Mouse (Mus musculus): ENCODE results near the gene 1110008P14Rik. TPM values are rescaled to one million over a fixed set of nuclear protein-coding genes. Genes with fewer than 3 reads are reported as not detected.

Gene 1110008P14Rik
- polyA plus RNA-seq, 1 experiment from 2014 or later, result 90.1 TPM

- WGBS, result under 1% methylated on average over 34 of the region's 52 CpGs
- Histone ChIP-seq H3K9ac (ENCODE audit: low read length) (peak within 1 kb of the TSS; percentile 68), H3K36me3 (ENCODE audit: control insufficient read depth, insufficient read depth, low read length) (no peaks in the 10 kb centered on the region; the same call in 1 of the 2 replicates), H3K27ac (replicated peaks) (peak within 1 kb of the TSS; percentile 45), H3K4me3 (ENCODE audit: low read depth, low read length) (peak within 1 kb of the TSS; percentile 64), H3K4me1 (replicated peaks; ENCODE audit: control insufficient read depth, insufficient read depth) (0 out of 2 replicates have a peak, but pooled peaks cover 3% of the 10 kb centered on the region), H3K27me3 (ENCODE audit: control insufficient read depth, insufficient read depth, low read length) (no peaks in the 10 kb centered on the region), H3K4me2 (replicated peaks; ENCODE audit: low read depth) (peak within 1 kb of the TSS; percentile 96), H3K9me3 (ENCODE audit: control insufficient read depth, low read length) (no peaks in the 10 kb centered on the region)
- TF ChIP-seq EP300 (optimal IDR thresholded peaks at IDR 0.05), result no peak
- no peak for TF ChIP-seq CTCF (IDR thresholded peaks at IDR 0.05; ENCODE audit: low read depth)
- peak; percentile 16; the same call in 1 of the 2 replicates for ATAC-seq (ENCODE audit: low FRiP score, low TSS enrichment)
- peak; percentile 29 for DNase-seq (ENCODE audit: low spot score)
These were observed 29.4 kb downstream of the 1110008P14Rik start, which contains the start of gene Ciz1 for GRCm38 (mm10) chr2:32352151-32353006. Gene Ciz1 (plus strand): TSS chr2:32352327.

GRCm38 (mm10) chr2:32351471-32351961 is 30.2 kb downstream of the 1110008P14Rik start:
- Histone ChIP-seq H3K4me1 (replicated peaks; ENCODE audit: control insufficient read depth, insufficient read depth) (0 out of 2 replicates have a peak, but pooled peaks cover 3% of the 10 kb centered on the region), H3K9me3 (ENCODE audit: control insufficient read depth, low read length) (no peaks in the 10 kb centered on the region), H3K36me3 (ENCODE audit: control insufficient read depth, insufficient read depth, low read length) (no peaks in the 10 kb centered on the region; the same call in 1 of the 2 replicates), H3K4me2 (replicated peaks; ENCODE audit: low read depth) (peak overlapping the region; percentile 96), H3K27me3 (ENCODE audit: control insufficient read depth, insufficient read depth, low read length) (no peaks in the 10 kb centered on the region), H3K27ac (replicated peaks) (no peak overlapping the region), H3K4me3 (ENCODE audit: low read depth, low read length) (peak overlapping the region; percentile 64; the same call in 1 of the 2 replicates), H3K9ac (ENCODE audit: low read length) (no peak overlapping the region)
- no peak for DNase-seq (ENCODE audit: low spot score)
- no peak for ATAC-seq (ENCODE audit: low FRiP score, low TSS enrichment)
- TF ChIP-seq CTCF (IDR thresholded peaks at IDR 0.05; ENCODE audit: low read depth), result no peak
- no peak for TF ChIP-seq EP300 (optimal IDR thresholded peaks at IDR 0.05)
- WGBS, result 53% methylated on average over 9 of the region's 9 CpGs

- Histone ChIP-seq H3K36me3 (ENCODE audit: control insufficient read depth, insufficient read depth, low read length) (no peaks in the 10 kb centered on the region; the same call in 1 of the 2 replicates), H3K9me3 (ENCODE audit: control insufficient read depth, low read length) (no peaks in the 10 kb centered on the region), H3K27me3 (ENCODE audit: control insufficient read depth, insufficient read depth, low read length) (no peaks in the 10 kb centered on the region), H3K4me1 (replicated peaks; ENCODE audit: control insufficient read depth, insufficient read depth) (0 out of 2 replicates have a peak, but pooled peaks cover 3% of the 10 kb centered on the region), H3K9ac (ENCODE audit: low read length) (no peak overlapping the region), H3K27ac (replicated peaks) (no peak overlapping the region), H3K4me3 (ENCODE audit: low read depth, low read length) (no peak overlapping the region), H3K4me2 (replicated peaks; ENCODE audit: low read depth) (no peak overlapping the region)
- no peak for ATAC-seq (ENCODE audit: low FRiP score, low TSS enrichment)
- peak; percentile 14 for DNase-seq (ENCODE audit: low spot score)
- WGBS, result 45% methylated on average over 13 of the region's 13 CpGs
- TF ChIP-seq CTCF (IDR thresholded peaks at IDR 0.05; ENCODE audit: low read depth), result no peak
- no peak for TF ChIP-seq EP300 (optimal IDR thresholded peaks at IDR 0.05)
These were observed 31.2 kb downstream of the 1110008P14Rik start for GRCm38 (mm10) chr2:32350471-32351051.

GRCm38 (mm10) chr2:32349625-32350255 is 32.0 kb downstream of the 1110008P14Rik start:
- Histone ChIP-seq H3K9ac (ENCODE audit: low read length) (no peak overlapping the region), H3K4me1 (replicated peaks; ENCODE audit: control insufficient read depth, insufficient read depth) (0 out of 2 replicates have a peak, but pooled peaks cover 3% of the 10 kb centered on the region), H3K36me3 (ENCODE audit: control insufficient read depth, insufficient read depth, low read length) (no peaks in the 10 kb centered on the region; the same call in 1 of the 2 replicates), H3K27me3 (ENCODE audit: control insufficient read depth, insufficient read depth, low read length) (no peaks in the 10 kb centered on the region), H3K27ac (replicated peaks) (no peak overlapping the region), H3K9me3 (ENCODE audit: control insufficient read depth, low read length) (no peaks in the 10 kb centered on the region), H3K4me3 (ENCODE audit: low read depth, low read length) (no peak overlapping the region), H3K4me2 (replicated peaks; ENCODE audit: low read depth) (no peak overlapping the region)
- DNase-seq (ENCODE audit: low spot score), result no peak
- TF ChIP-seq EP300 (optimal IDR thresholded peaks at IDR 0.05) (no peak), CTCF (IDR thresholded peaks at IDR 0.05; ENCODE audit: low read depth) (no peak)
- WGBS, result 44% methylated on average over 8 of the region's 8 CpGs
- no peak for ATAC-seq (ENCODE audit: low FRiP score, low TSS enrichment)

- ATAC-seq (ENCODE audit: low FRiP score, low TSS enrichment), result no peak
- DNase-seq (ENCODE audit: low spot score), result no peak
- Histone ChIP-seq H3K4me1 (replicated peaks; ENCODE audit: control insufficient read depth, insufficient read depth) (0 out of 2 replicates have a peak, but pooled peaks cover 3% of the 10 kb centered on the region), H3K9me3 (ENCODE audit: control insufficient read depth, low read length) (no peaks in the 10 kb centered on the region), H3K4me3 (ENCODE audit: low read depth, low read length) (no peak overlapping the region), H3K36me3 (ENCODE audit: control insufficient read depth, insufficient read depth, low read length) (no peaks in the 10 kb centered on the region; the same call in 1 of the 2 replicates), H3K27me3 (ENCODE audit: control insufficient read depth, insufficient read depth, low read length) (no peaks in the 10 kb centered on the region), H3K9ac (ENCODE audit: low read length) (no peak overlapping the region), H3K4me2 (replicated peaks; ENCODE audit: low read depth) (no peak overlapping the region), H3K27ac (replicated peaks) (no peak overlapping the region)
- TF ChIP-seq CTCF (IDR thresholded peaks at IDR 0.05; ENCODE audit: low read depth), result no peak
- no peak for TF ChIP-seq EP300 (optimal IDR thresholded peaks at IDR 0.05)
- 85% methylated on average over 11 of the region's 11 CpGs for WGBS
These were observed 33.4 kb downstream of the 1110008P14Rik start for GRCm38 (mm10) chr2:32348311-32348710.
